ENCODE assay signal across 9 mouse cellular contexts in genomic region chr12:88722691-88723070, GRCm38 (mm10). TPM values are rescaled to one million over a fixed set of nuclear protein-coding genes. Genes with fewer than 3 reads are reported as not detected.
DNase-seq lines count a peak whose midpoint lies in the region; ATAC-seq lines count a peak whose summit lies in the region.
"Had no signal": no experiment of that assay in that cellular context is flagged by ENCODE, and none has a peak within 500 bp of the region (broad histone marks: within the 10 kb centered on the region; RNA-seq: fewer than 3 reads in every experiment).

TSS of gene Nrxn3 (plus strand) at chr12:88722876.

- no peaks in the 10 kb centered on the region for H3K9me3 ChIP-seq in forebrain, embryonic 15.5 days
- no peaks in the 10 kb centered on the region for H3K9me3 ChIP-seq in limb, embryonic 12.5 days
- H3K9me3 ChIP-seq in neural tube, embryonic 14.5 days (ENCODE audit: control insufficient read depth, low read length) = no peaks in the 10 kb centered on the region

- peak; percentile 75 for DNase-seq in layer of hippocampus, adult 11-12 months (ENCODE audit: low spot score)
- DNase-seq in layer of hippocampus, adult 9-10 months (ENCODE audit: low spot score) = no peak
- peak; percentile 6 for DNase-seq in kidney, adult 9 months
- DNase-seq in spleen, postnatal 4 days (ENCODE audit: low spot score in 2 of 2) = no peak
- DNase-seq in B cell, adult 2 months = no peak

- WGBS in forebrain, embryonic 15.5 days = 2% methylated on average over 9 of the region's 9 CpGs
- WGBS in limb, embryonic 12.5 days = 3% methylated on average over 9 of the region's 9 CpGs
- under 1% methylated on average over 9 of the region's 9 CpGs for WGBS in neural tube, embryonic 14.5 days

- peak within 1 kb of the TSS; percentile 53 for H3K4me2 ChIP-seq in forebrain, embryonic 15.5 days (replicated peaks)
- H3K4me2 ChIP-seq in limb, embryonic 12.5 days = peak within 1 kb of the TSS; percentile 52
- peak within 1 kb of the TSS; percentile 56 for H3K4me2 ChIP-seq in neural tube, embryonic 14.5 days (ENCODE audit: low read depth, low read length)

- H3K27me3 ChIP-seq in forebrain, embryonic 15.5 days = no peaks in the 10 kb centered on the region
- H3K27me3 ChIP-seq in limb, embryonic 12.5 days = peaks cover 3% of the 10 kb centered on the region
- no peaks in the 10 kb centered on the region for H3K27me3 ChIP-seq in neural tube, embryonic 14.5 days (ENCODE audit: control insufficient read depth, insufficient read depth, low read length)

- H3K27ac ChIP-seq in forebrain, embryonic 15.5 days (replicated peaks) = peak within 1 kb of the TSS; percentile 64
- no peak within 1 kb of the TSS for H3K27ac ChIP-seq in limb, embryonic 12.5 days
- 0 out of 2 replicates have a peak within 1 kb of the TSS, but pooled peaks have one; percentile 28 for H3K27ac ChIP-seq in neural tube, embryonic 14.5 days (ENCODE audit: low read depth, low read length)
- H3K27ac ChIP-seq: liver, embryonic 14.5 days had no signal

- peak within 1 kb of the TSS; percentile 55 for H3K4me3 ChIP-seq in forebrain, embryonic 15.5 days
- peak within 1 kb of the TSS; percentile 24 for H3K4me3 ChIP-seq in limb, embryonic 12.5 days (replicated peaks)
- peak within 1 kb of the TSS; percentile 48 for H3K4me3 ChIP-seq in neural tube, embryonic 14.5 days (ENCODE audit: low read depth, low read length)

- H3K36me3 ChIP-seq in forebrain, embryonic 15.5 days = no peaks in the 10 kb centered on the region
- no peaks in the 10 kb centered on the region for H3K36me3 ChIP-seq in limb, embryonic 12.5 days
- no peaks in the 10 kb centered on the region for H3K36me3 ChIP-seq in neural tube, embryonic 14.5 days (ENCODE audit: control insufficient read depth, insufficient read depth, low read length)

- ATAC-seq in forebrain, embryonic 15.5 days (replicated peaks) = peak; percentile 99
- ATAC-seq in limb, embryonic 12.5 days (ENCODE audit: insufficient number of reproducible peaks, insufficient read depth, low FRiP score, low TSS enrichment, low read depth) = peak; percentile 76; the same call in 1 of the 2 replicates
- peak; percentile 94 for ATAC-seq in neural tube, embryonic 14.5 days (ENCODE audit: low read depth)

- peak within 1 kb of the TSS; percentile 52 for H3K9ac ChIP-seq in forebrain, embryonic 15.5 days (replicated peaks)
- H3K9ac ChIP-seq in limb, embryonic 12.5 days (replicated peaks) = no peak within 1 kb of the TSS; the same call in 1 of the 2 replicates
- peak within 1 kb of the TSS; percentile 50 for H3K9ac ChIP-seq in neural tube, embryonic 14.5 days (replicated peaks; ENCODE audit: low read depth, low read length)
- H3K9ac ChIP-seq: liver, embryonic 14.5 days had no signal

- H3K4me1 ChIP-seq in forebrain, embryonic 15.5 days = peaks cover 7% of the 10 kb centered on the region
- H3K4me1 ChIP-seq in limb, embryonic 12.5 days (replicated peaks) = no peaks in the 10 kb centered on the region
- no peaks in the 10 kb centered on the region for H3K4me1 ChIP-seq in neural tube, embryonic 14.5 days (ENCODE audit: control insufficient read depth, insufficient read depth, low read length)

RNA-seq across cellular contexts. Expression of gene Nrxn3, which starts in this region (rescaled TPM):
- polyA plus RNA-seq in forebrain, embryonic 15.5 days (2015; fragmentation: Nextera tagmentation; extraction: Ambion mirVana) = 93.5 and 99.5 TPM in 2 replicates
- polyA plus RNA-seq in limb, embryonic 12.5 days (2016; fragmentation: Nextera tagmentation; extraction: Ambion mirVana) = 0.74 and 0.78 TPM in 2 replicates
- 118 and 159 TPM in 2 replicates for polyA plus RNA-seq in neural tube, embryonic 14.5 days (2014; fragmentation: Nextera tagmentation; extraction: Ambion mirVana)

Comparison
In these comparisons a context has a peak if more than half of its experiments do, and no peak if none do; other contexts are left out.
1. RNA of gene Nrxn3 (polyA plus RNA-seq): 118 to 159 TPM in neural tube, embryonic 14.5 days and 93.5 to 99.5 TPM in forebrain, embryonic 15.5 days; 0.74 to 0.78 TPM in limb, embryonic 12.5 days; every median in the first group is over 10 times any median in the second.
2. DNase-seq: peak in layer of hippocampus, adult 11-12 months (single experiment) and kidney, adult 9 months (single experiment); none in layer of hippocampus, adult 9-10 months (single experiment), spleen, postnatal 4 days (0 of 2) and B cell, adult 2 months (0 of 2).
3. Peak in ATAC-seq, H3K4me3 ChIP-seq and H3K4me2 ChIP-seq in limb, embryonic 12.5 days; RNA of the gene not detected or under 1 TPM.
4. Peak in every context shown above with its lines, with median percentiles within 50 percentile points of each other: ATAC-seq, H3K4me2 ChIP-seq and H3K4me3 ChIP-seq.